9 mouse cellular contexts compared by ENCODE assay signal in the genomic region with DNA sequence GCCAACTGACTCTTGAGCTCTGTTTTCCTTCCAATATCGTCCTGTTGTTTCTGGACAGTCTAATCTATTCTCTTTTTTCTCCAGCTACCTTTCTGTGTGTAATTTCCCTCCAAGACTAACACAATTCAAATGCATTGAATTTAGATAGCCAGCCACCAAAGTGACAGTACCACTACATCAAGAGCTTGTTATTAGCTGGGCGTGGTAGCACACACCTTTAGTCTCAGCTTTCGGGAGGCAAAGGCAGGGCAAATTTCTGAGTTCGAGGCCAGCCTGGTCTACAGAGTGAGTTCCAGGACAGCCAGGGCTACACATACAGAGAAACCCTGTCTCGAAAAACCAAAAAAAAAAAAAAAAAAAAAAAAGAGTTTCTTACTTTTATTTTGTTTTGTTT. TPM values are rescaled to one million over a fixed set of nuclear protein-coding genes. Genes with fewer than 3 reads are reported as not detected.
DNase-seq lines count a peak whose midpoint lies in the region; ATAC-seq and TF ChIP-seq lines count a peak whose summit lies in the region.
"Not testable (repeated sequence)": the region's sequence is repeated elsewhere in the genome, so short reads cannot be mapped to it uniquely, and the experiment has no call there.
"Had no signal": no experiment of that assay in that cellular context is flagged by ENCODE, and none has a peak within 500 bp of the region (broad histone marks: within the 10 kb centered on the region; RNA-seq: fewer than 3 reads in every experiment).

No protein-coding gene starts in this region.

- not testable (repeated sequence) for TF ChIP-seq POLR2A in MEL (IDR thresholded peaks at IDR 0.05; ENCODE audit: control insufficient read depth in 1 of 2, insufficient read depth in 1 of 2, low read depth in 1 of 2, low read length in 2 of 2, poor library complexity in 1 of 2)

- H3K27me3 ChIP-seq in MEL (ENCODE audit: control insufficient read depth in 1 of 2, insufficient read depth in 2 of 2, low read length in 2 of 2); heart, embryonic 11.5 days (ENCODE audit: control insufficient read depth, insufficient read depth, low read length); hindbrain, embryonic 16.5 days (replicated peaks; ENCODE audit: control insufficient read depth, insufficient read depth, low read length); limb, embryonic 11.5 days (ENCODE audit: control insufficient read depth, insufficient read depth, low read length); lung, embryonic 15.5 days; midbrain, embryonic 16.5 days (ENCODE audit: control insufficient read depth, insufficient read depth, low read depth, low read length); stomach, postnatal 0 days (ENCODE audit: control insufficient read depth, insufficient read depth, low read length): not testable (repeated sequence)

- H3K27ac ChIP-seq in MEL (ENCODE audit: control insufficient read depth, low read depth, low read length), result peak overlapping the region; percentile 70
- not testable (repeated sequence) for H3K27ac ChIP-seq in heart, embryonic 11.5 days (ENCODE audit: low read depth, low read length); hindbrain, embryonic 16.5 days (ENCODE audit: low read depth, low read length); limb, embryonic 11.5 days (replicated peaks; ENCODE audit: low read depth, low read length); midbrain, embryonic 16.5 days (ENCODE audit: low read length); stomach, postnatal 0 days (replicated peaks)
- H3K27ac ChIP-seq in lung, embryonic 15.5 days, result peak overlapping the region; percentile 51

- TF ChIP-seq RAD21 in MEL (IDR thresholded peaks at IDR 0.05; ENCODE audit: low read depth, low read length), result not testable (repeated sequence)

- H3K36me3 ChIP-seq in MEL (ENCODE audit: control insufficient read depth in 1 of 2, insufficient read depth in 2 of 2, low read length in 2 of 2), result peaks cover 8 to 24% of the 10 kb centered on the region in 2 experiments
- not testable (repeated sequence) for H3K36me3 ChIP-seq in heart, embryonic 11.5 days (ENCODE audit: control insufficient read depth, insufficient read depth, low read length); hindbrain, embryonic 16.5 days (ENCODE audit: control insufficient read depth, insufficient read depth, low read length); midbrain, embryonic 16.5 days (ENCODE audit: control insufficient read depth, insufficient read depth, low read length); stomach, postnatal 0 days (ENCODE audit: control insufficient read depth, insufficient read depth, low read length)
- peaks cover 19% of the 10 kb centered on the region for H3K36me3 ChIP-seq in limb, embryonic 11.5 days (ENCODE audit: control insufficient read depth, insufficient read depth, low read length)
- peaks cover 24% of the 10 kb centered on the region for H3K36me3 ChIP-seq in lung, embryonic 15.5 days

- H3K4me1 ChIP-seq in MEL (ENCODE audit: control insufficient read depth in 1 of 2, insufficient read depth in 2 of 2, low read length in 2 of 2), result peaks cover 0 to 13% of the 10 kb centered on the region in 2 experiments; a peak in 2 of 4 replicates
- H3K4me1 ChIP-seq in heart, embryonic 11.5 days (ENCODE audit: control insufficient read depth, insufficient read depth, low read length), result peaks cover 22% of the 10 kb centered on the region
- H3K4me1 ChIP-seq in hindbrain, embryonic 16.5 days (ENCODE audit: control insufficient read depth, insufficient read depth, low read depth, low read length), result peaks cover 10% of the 10 kb centered on the region
- peaks cover 22% of the 10 kb centered on the region; the same call in 1 of the 2 replicates for H3K4me1 ChIP-seq in limb, embryonic 11.5 days (ENCODE audit: control insufficient read depth, insufficient read depth, low read length)
- H3K4me1 ChIP-seq in lung, embryonic 15.5 days, result peaks cover 29% of the 10 kb centered on the region
- H3K4me1 ChIP-seq in midbrain, embryonic 16.5 days (ENCODE audit: control insufficient read depth, insufficient read depth, low read length), result peaks cover 10% of the 10 kb centered on the region
- H3K4me1 ChIP-seq in stomach, postnatal 0 days (replicated peaks; ENCODE audit: control insufficient read depth, insufficient read depth), result not testable (repeated sequence)

- peak overlapping the region; percentile 62 for H3K9ac ChIP-seq in MEL (ENCODE audit: control insufficient read depth, low read depth, low read length, poor library complexity, severe bottlenecking)
- H3K9ac ChIP-seq in heart, embryonic 11.5 days (ENCODE audit: low read depth, low read length); limb, embryonic 11.5 days (ENCODE audit: low read length); lung, embryonic 15.5 days; midbrain, embryonic 16.5 days (ENCODE audit: low read depth, low read length); stomach, postnatal 0 days (ENCODE audit: low read length): not testable (repeated sequence)
- H3K9ac ChIP-seq in hindbrain, embryonic 16.5 days (ENCODE audit: low read depth, low read length), result peak overlapping the region; percentile 38; the same call in 1 of the 2 replicates

- not testable (repeated sequence) for H3K9me3 ChIP-seq in MEL (replicated peaks; ENCODE audit: insufficient read depth, low read length); heart, embryonic 11.5 days (replicated peaks; ENCODE audit: control insufficient read depth, low read length); hindbrain, embryonic 16.5 days (ENCODE audit: control insufficient read depth, low read length); limb, embryonic 11.5 days (ENCODE audit: control insufficient read depth, low read length); lung, embryonic 15.5 days; midbrain, embryonic 16.5 days (replicated peaks; ENCODE audit: control insufficient read depth, low read length, poor library complexity, severe bottlenecking); stomach, postnatal 0 days (ENCODE audit: control insufficient read depth, low read length)

- TF ChIP-seq CTCF in MEL (IDR thresholded peaks at IDR 0.05 in 2 of 3, conservative IDR thresholded peaks at IDR 0.05 in 1 of 3; ENCODE audit: control insufficient read depth in 1 of 3, insufficient read depth in 1 of 3, low read depth in 2 of 3, low read length in 3 of 3, poor library complexity in 1 of 3, severe bottlenecking in 1 of 3); stomach, postnatal 0 days (IDR thresholded peaks at IDR 0.05; ENCODE audit: low read depth): not testable (repeated sequence)

- H3K4me3 ChIP-seq in MEL (ENCODE audit: control insufficient read depth in 1 of 2, insufficient read depth in 1 of 2, low read depth in 2 of 2, low read length in 2 of 2), result peak overlapping the region; percentile 18 to 33; a peak in 3 of 4 replicates
- H3K4me3 ChIP-seq in heart, embryonic 11.5 days (ENCODE audit: low read depth, low read length), result peak overlapping the region; percentile 19; the same call in 1 of the 2 replicates
- H3K4me3 ChIP-seq in hindbrain, embryonic 16.5 days (ENCODE audit: low read length), result peak overlapping the region; percentile 67
- H3K4me3 ChIP-seq in limb, embryonic 11.5 days (ENCODE audit: low read depth, low read length), result peak overlapping the region; percentile 97
- H3K4me3 ChIP-seq in lung, embryonic 15.5 days, result peak overlapping the region; percentile 73
- H3K4me3 ChIP-seq in midbrain, embryonic 16.5 days (ENCODE audit: low read depth, low read length), result peak overlapping the region; percentile 59
- peak overlapping the region; percentile 70 for H3K4me3 ChIP-seq in stomach, postnatal 0 days (ENCODE audit: low read depth, low read length)

- WGBS in heart, embryonic 11.5 days (ENCODE audit: insufficient replicate concordance), result 37% methylated on average over 5 of the region's 5 CpGs
- WGBS in hindbrain, embryonic 16.5 days, result 39% methylated on average over 5 of the region's 5 CpGs
- 37% methylated on average over 5 of the region's 5 CpGs for WGBS in limb, embryonic 11.5 days
- 30% methylated on average over 5 of the region's 5 CpGs for WGBS in lung, embryonic 15.5 days
- WGBS in midbrain, embryonic 16.5 days, result 45% methylated on average over 5 of the region's 5 CpGs
- WGBS in stomach, postnatal 0 days, result 22% methylated on average over 5 of the region's 5 CpGs

- TF ChIP-seq EP300 in MEL (IDR thresholded peaks at IDR 0.05; ENCODE audit: low read depth in 1 of 2, low read length in 2 of 2); stomach, postnatal 0 days (optimal IDR thresholded peaks at IDR 0.05): not testable (repeated sequence)

- H3K79me2 ChIP-seq in MEL (ENCODE audit: control insufficient read depth, insufficient read depth, low read length, poor library complexity), result peaks cover 45% of the 10 kb centered on the region

- DNase-seq in MEL (ENCODE audit: low read depth, low spot score); limb, embryonic 11.5 days (ENCODE audit: low spot score); stomach, postnatal 0 days (ENCODE audit: low spot score): not testable (repeated sequence)

- ATAC-seq in erythroid progenitor cell, adult 5-6 weeks (replicated peaks; ENCODE audit: low FRiP score, poor library complexity, severe bottlenecking), result peak; percentile 65
- 0 out of 2 replicates have a peak, but pooled peaks have one; percentile 16 for ATAC-seq in heart, embryonic 11.5 days (replicated peaks; ENCODE audit: insufficient number of reproducible peaks, low FRiP score, low TSS enrichment)
- ATAC-seq in hindbrain, embryonic 16.5 days; midbrain, embryonic 16.5 days; stomach, postnatal 0 days (ENCODE audit: low FRiP score, low TSS enrichment): not testable (repeated sequence)
- ATAC-seq in limb, embryonic 11.5 days (ENCODE audit: insufficient number of reproducible peaks, low FRiP score, low TSS enrichment, low read depth), result peak; percentile 29; the same call in 1 of the 2 replicates
- ATAC-seq in lung, embryonic 15.5 days (ENCODE audit: borderline replicate concordance, extremely low read depth, low FRiP score, low TSS enrichment), result peak; percentile 10; the same call in 1 of the 2 replicates

- peak overlapping the region; percentile 46 for H3K4me2 ChIP-seq in heart, embryonic 11.5 days
- peak overlapping the region; percentile 99 for H3K4me2 ChIP-seq in hindbrain, embryonic 16.5 days (ENCODE audit: low read length)
- not testable (repeated sequence) for H3K4me2 ChIP-seq in limb, embryonic 11.5 days (ENCODE audit: low read depth, severe bottlenecking)
- H3K4me2 ChIP-seq in lung, embryonic 15.5 days, result peak overlapping the region; percentile 44
- H3K4me2 ChIP-seq in midbrain, embryonic 16.5 days (ENCODE audit: low read length), result peak overlapping the region; percentile 100
- H3K4me2 ChIP-seq in stomach, postnatal 0 days (replicated peaks; ENCODE audit: low read depth), result peak overlapping the region; percentile 86

RNA-seq across cellular contexts. Expression of gene Cdk1, which starts 0.3 kb away (rescaled TPM):
- total RNA-seq in MEL (2012; rRNA removed), result 311 and 333 TPM in 2 replicates
- polyA plus RNA-seq in MEL (2012; ENCODE audit: insufficient read depth in 1 of 2, insufficient read length in 2 of 2, low read depth in 1 of 2, low replicate concordance in 2 of 2, missing spikeins in 1 of 2), result 100 to 1,000 TPM; 223 to 562 TPM
- total RNA-seq in erythroid progenitor cell, adult 5-6 weeks (2015; ENCODE audit: low replicate concordance), result 179 and 182 TPM in 2 replicates
- total RNA-seq in erythroid progenitor cell, adult 5-6 weeks (2017; ENCODE audit: low replicate concordance), result 568 and 653 TPM in 2 replicates
- polyA plus RNA-seq in heart, embryonic 11.5 days (2014; fragmentation: Nextera tagmentation; extraction: Ambion mirVana), result 372 and 388 TPM in 2 replicates
- 82.9 and 89.3 TPM in 2 replicates for polyA plus RNA-seq in hindbrain, embryonic 16.5 days (2015; fragmentation: Nextera tagmentation; extraction: Ambion mirVana)
- polyA plus RNA-seq in limb, embryonic 11.5 days (2014; fragmentation: Nextera tagmentation; extraction: Ambion mirVana), result 528 and 536 TPM in 2 replicates
- 634 and 641 TPM in 2 replicates for polyA plus RNA-seq in lung, embryonic 15.5 days (2015; fragmentation: Nextera tagmentation; extraction: Ambion mirVana)
- polyA plus RNA-seq in midbrain, embryonic 16.5 days (2015; fragmentation: Nextera tagmentation; extraction: Ambion mirVana), result 31.9 and 49.3 TPM in 2 replicates
- 104 and 147 TPM in 2 replicates for polyA plus RNA-seq in stomach, postnatal 0 days (2015; fragmentation: Nextera tagmentation; extraction: Ambion mirVana)

RNA-seq across cellular contexts. Expression of gene Ank3, which starts 45.5 kb away (rescaled TPM):
- 3.2 and 4.2 TPM in 2 replicates for total RNA-seq in MEL (2012; rRNA removed)
- polyA plus RNA-seq in MEL (2012; ENCODE audit: insufficient read depth in 1 of 2, insufficient read length in 2 of 2, low read depth in 1 of 2, low replicate concordance in 2 of 2, missing spikeins in 1 of 2), result 1 to 10 TPM in 1 of 2 experiments, not detected in 1; 6.7 TPM
- total RNA-seq in erythroid progenitor cell, adult 5-6 weeks (2015; ENCODE audit: low replicate concordance), result 2.9 TPM in 1 of 2 replicates, not detected in the other
- total RNA-seq in erythroid progenitor cell, adult 5-6 weeks (2017; ENCODE audit: low replicate concordance), result not detected in 2 replicates
- 48.9 and 55.7 TPM in 2 replicates for polyA plus RNA-seq in heart, embryonic 11.5 days (2014; fragmentation: Nextera tagmentation; extraction: Ambion mirVana)
- 69.3 and 74.7 TPM in 2 replicates for polyA plus RNA-seq in hindbrain, embryonic 16.5 days (2015; fragmentation: Nextera tagmentation; extraction: Ambion mirVana)
- polyA plus RNA-seq in limb, embryonic 11.5 days (2014; fragmentation: Nextera tagmentation; extraction: Ambion mirVana), result 22.3 and 25.1 TPM in 2 replicates
- 16.5 and 18.0 TPM in 2 replicates for polyA plus RNA-seq in lung, embryonic 15.5 days (2015; fragmentation: Nextera tagmentation; extraction: Ambion mirVana)
- polyA plus RNA-seq in midbrain, embryonic 16.5 days (2015; fragmentation: Nextera tagmentation; extraction: Ambion mirVana), result 86.7 and 102 TPM in 2 replicates
- 16.0 and 16.8 TPM in 2 replicates for polyA plus RNA-seq in stomach, postnatal 0 days (2015; fragmentation: Nextera tagmentation; extraction: Ambion mirVana)
- total RNA-seq: megakaryocyte, adult 5-6 weeks had no signal

Comparison
In these comparisons a context has a peak if more than half of its experiments do, and no peak if none do; other contexts are left out.
1. H3K4me3 ChIP-seq: peak in every context shown above with its lines; median percentile 97 in limb, embryonic 11.5 days; 73 in lung, embryonic 15.5 days; 70 in stomach, postnatal 0 days; 67 in hindbrain, embryonic 16.5 days; 59 in midbrain, embryonic 16.5 days; 26 in MEL; 19 in heart, embryonic 11.5 days.